Mouse (Mus musculus) limb, embryonic 14.5 days (tissue): ENCODE data around the gene Sorcs2. TPM values are rescaled to one million over a fixed set of nuclear protein-coding genes. Genes with fewer than 3 reads are reported as not detected.

Experiments
- ATAC-seq: fragments of 200-750 bp; cut with Nextera tagmentation; 2 replicates; pipeline ENCODE4 v1.8.0; 2017; ENCODE audit warnings: low read depth, moderate number of reproducible peaks, moderate TSS enrichment; ENCODE audit not compliant: low FRiP score
- DNase-seq: peaks from one replicate; pipeline ENCODE4 v3.0.0-alpha.2; 2015; ENCODE audit warnings: low spot score
- H3K27ac ChIP-seq: fragments of 300-500 bp; sonication (generic); replicated peaks from 2 replicates; pipeline ENCODE4 v1.5.1; 2014; ENCODE audit warnings: low read depth, mild to moderate bottlenecking, low read length, moderate library complexity, mixed read lengths
- H3K27me3 ChIP-seq: fragments of 300-500 bp; sonication (generic); 2 replicates; pipeline ENCODE4 v1.6.1; 2014; ENCODE audit warnings: low read length, mixed read lengths; ENCODE audit not compliant: control insufficient read depth, insufficient read depth
- H3K36me3 ChIP-seq: fragments of 300-500 bp; sonication (generic); 2 replicates; pipeline ENCODE4 v1.6.1; 2014; ENCODE audit warnings: mild to moderate bottlenecking, low read length, moderate library complexity, mixed read lengths; ENCODE audit not compliant: control insufficient read depth, insufficient read depth
- H3K4me1 ChIP-seq: fragments of 300-500 bp; sonication (generic); 2 replicates; pipeline ENCODE4 v1.6.1; 2014; ENCODE audit warnings: antibody characterized with exemption, low read length, mixed read lengths; ENCODE audit not compliant: control insufficient read depth, insufficient read depth
- H3K4me2 ChIP-seq: fragments of 300-500 bp; sonication (generic); replicated peaks from 2 replicates; pipeline ENCODE4 v1.6.1; 2014; ENCODE audit warnings: low read depth, mild to moderate bottlenecking, low read length, moderate library complexity; ENCODE audit not compliant: severe bottlenecking
- H3K4me3 ChIP-seq: fragments of 300-500 bp; sonication (generic); replicated peaks from 2 replicates; pipeline ENCODE4 v1.5.1; 2014; ENCODE audit warnings: low read length
- H3K9ac ChIP-seq: fragments of 300-500 bp; sonication (generic); 2 replicates; pipeline ENCODE4 v1.6.1; 2014; ENCODE audit warnings: mild to moderate bottlenecking, low read depth, low read length, moderate library complexity; ENCODE audit not compliant: severe bottlenecking
- H3K9me3 ChIP-seq: fragments of 300-500 bp; sonication (generic); 2 replicates; pipeline ENCODE4 v1.6.1; 2016; ENCODE audit warnings: low read length; ENCODE audit not compliant: control insufficient read depth
- POLR2A ChIP-seq: fragments of 200-500 bp; IDR thresholded peaks from 2 replicates; pipeline ENCODE4 v1.8.0; 2012; ENCODE audit warnings: inconsistent platforms, mild to moderate bottlenecking, moderate library complexity, borderline replicate concordance; ENCODE audit not compliant: insufficient read depth, insufficient read length; ENCODE audit errors: extremely low read depth
- whole genome bisulfite sequencing: fragments of 180-500 bp; shearing (Covaris S2); extraction: QIAGEN DNeasy Blood & Tissue Kit; methylation state at CpG from one replicate; pipeline ENCODE4 v1.1.7; 2014; 5-methylcytosine and 5-hydroxymethylcytosine counted together
- polyA plus RNA-seq, 2 experiments: library from polyadenylated mRNA; depleted of rRNA in 1 of 2; stranded (reverse) in 1 of 2; unstranded in 1 of 2; fragments of >200 nt; fragmentation: Nextera tagmentation in 1 of 2; extraction: Ambion mirVana in 1 of 2; gene quantifications; 2 replicates each; pipeline versions ENCODE4 v1.2.1 to v1.2.3; 2012 to 2014

Sorcs2 gene
- polyA plus RNA-seq (2012; rRNA removed) (34.4 and 43.6 TPM in 2 replicates), polyA plus RNA-seq (2014; fragmentation: Nextera tagmentation; extraction: Ambion mirVana) (25.4 and 26.8 TPM in 2 replicates)

DNA sequence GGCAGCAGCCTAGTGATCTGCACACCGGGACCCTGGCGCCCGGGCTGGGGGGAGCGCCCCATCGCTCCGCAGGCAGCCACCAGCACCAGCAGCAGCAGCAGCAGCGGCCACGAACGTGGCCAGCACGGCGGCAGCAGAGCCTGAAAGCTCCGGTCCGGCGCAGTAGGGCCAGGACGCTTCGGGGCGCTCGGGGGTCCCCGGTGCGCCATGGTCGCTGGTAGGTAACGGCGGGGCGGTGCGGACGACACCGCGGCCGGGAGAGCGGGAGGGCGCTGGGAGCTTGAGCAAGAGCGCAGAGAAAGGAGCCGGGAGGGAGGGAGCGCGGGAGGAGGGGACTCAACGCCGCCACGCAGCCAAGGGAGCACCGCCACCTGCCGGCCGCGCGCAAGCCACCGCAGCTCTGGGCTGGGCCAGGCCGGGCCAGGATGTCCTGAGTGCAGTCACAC, at the start of gene Sorcs2:
Gene Sorcs2, minus strand, starts transcription at position 303 of the 446 bp plus-strand sequence.
- DNase-seq (peak; percentile 83), ATAC-seq (peak; percentile 88)
- Histone ChIP-seq H3K27me3 (no peaks in the 10 kb centered on the region), H3K9ac (peak within 1 kb of the TSS; percentile 81), H3K4me1 (peaks cover 17% of the 10 kb centered on the region), H3K9me3 (no peaks in the 10 kb centered on the region), H3K27ac (no peak within 1 kb of the TSS; the same call in 1 of the 2 replicates), H3K4me3 (peak within 1 kb of the TSS; percentile 85), H3K36me3 (no peaks in the 10 kb centered on the region), H3K4me2 (peak within 1 kb of the TSS; percentile 99)
- no peak for TF ChIP-seq POLR2A
- under 1% methylated on average over 23 of the region's 45 CpGs for WGBS

DNA sequence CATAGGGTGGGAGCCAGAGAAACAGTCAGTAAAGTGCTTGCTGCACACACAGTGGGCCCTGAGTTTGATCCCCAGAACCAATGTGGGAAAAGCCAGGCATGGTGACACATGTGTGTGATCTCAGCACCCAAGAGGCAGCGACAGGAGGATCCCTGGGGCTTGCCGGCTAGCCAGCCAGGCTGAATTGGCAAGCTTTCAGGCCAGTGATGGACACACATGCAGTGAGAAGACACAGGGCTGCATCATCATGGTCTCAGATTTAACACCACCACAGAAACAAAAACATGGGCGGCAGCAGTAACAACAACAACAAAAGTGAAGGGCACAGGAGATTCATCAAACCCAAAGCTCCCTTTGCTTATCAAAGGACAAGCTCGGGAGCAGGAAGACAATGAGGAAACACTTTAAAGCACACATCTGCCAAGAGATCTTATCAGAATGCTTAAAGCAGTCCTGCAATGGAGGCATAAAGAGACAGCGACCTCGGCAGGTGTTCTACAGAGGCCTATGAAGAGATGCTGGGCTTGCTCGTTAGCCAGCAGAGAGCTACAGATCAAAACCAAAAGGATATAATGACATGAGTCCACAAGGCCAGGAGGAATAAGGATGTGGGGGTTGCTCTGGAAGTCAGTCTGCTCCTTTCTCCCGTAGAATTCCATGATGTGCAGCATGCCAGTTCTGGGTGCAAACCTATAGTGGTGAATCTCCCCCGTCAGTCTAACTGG, 48.4 kb upstream of the Sorcs2 start:
- peaks cover 11% of the 10 kb centered on the region; the same call in 1 of the 2 replicates for H3K4me1 ChIP-seq
- no peaks in the 10 kb centered on the region for H3K9me3 ChIP-seq
- no peaks in the 10 kb centered on the region for H3K27me3 ChIP-seq
- H3K4me3 ChIP-seq: no peak overlapping the region
- H3K27ac ChIP-seq: no peak overlapping the region
- H3K36me3 ChIP-seq: no peaks in the 10 kb centered on the region
- DNase-seq (no peak), ATAC-seq (no peak)
- H3K4me2 ChIP-seq: no peak overlapping the region
- H3K9ac ChIP-seq: no peak overlapping the region
- 36% methylated on average over 9 of the region's 9 CpGs for WGBS
- TF ChIP-seq POLR2A: no peak

DNA sequence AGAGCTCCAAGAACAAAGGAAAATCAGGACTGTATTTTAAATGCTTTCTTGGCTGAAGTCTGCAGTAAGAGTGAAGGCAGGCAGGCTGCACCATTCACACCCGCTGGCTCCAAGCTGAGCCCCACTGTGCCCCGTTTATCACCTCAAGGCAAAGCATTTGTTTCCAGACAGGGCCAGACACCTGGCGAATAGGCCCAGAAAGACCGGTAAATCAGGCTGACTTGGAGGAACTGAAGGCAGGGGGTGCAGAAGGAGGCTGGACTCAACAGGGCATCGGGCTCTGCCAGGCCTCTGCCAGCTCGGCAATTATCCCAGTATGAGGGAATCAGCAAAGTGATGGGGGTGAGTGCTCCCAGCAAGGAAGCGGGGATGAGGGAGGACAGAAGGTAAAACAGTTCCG, 47.1 kb upstream of the Sorcs2 start:
- no peaks in the 10 kb centered on the region for H3K9me3 ChIP-seq
- H3K27me3 ChIP-seq: no peaks in the 10 kb centered on the region
- peaks cover 13% of the 10 kb centered on the region; the same call in 1 of the 2 replicates for H3K4me1 ChIP-seq
- no peak overlapping the region for H3K4me2 ChIP-seq
- H3K9ac ChIP-seq: no peak overlapping the region
- no peak for DNase-seq
- H3K4me3 ChIP-seq: no peak overlapping the region
- H3K36me3 ChIP-seq: no peaks in the 10 kb centered on the region
- no peak for TF ChIP-seq POLR2A
- WGBS: 20% methylated on average over 8 of the region's 8 CpGs
- no peak overlapping the region for H3K27ac ChIP-seq
- ATAC-seq: no peak

DNA sequence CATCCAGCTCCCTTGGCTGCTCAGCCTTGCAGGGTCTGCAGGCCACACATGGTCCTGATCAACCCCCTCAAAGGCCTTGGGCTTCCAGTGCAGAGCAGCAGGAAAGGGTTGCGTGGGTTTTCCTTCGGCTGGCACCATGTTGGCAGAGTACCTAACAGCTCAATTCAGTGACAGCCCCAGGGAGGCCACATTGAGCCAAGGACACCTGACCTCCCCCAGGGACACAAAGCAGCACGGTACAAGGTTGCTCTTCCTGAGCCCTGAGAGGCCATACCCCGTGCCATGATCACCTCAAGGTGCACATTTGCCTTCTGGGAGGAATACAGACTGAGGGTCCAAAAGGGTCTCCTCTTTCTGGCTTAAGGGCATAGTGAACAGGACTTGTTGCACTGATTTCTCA, 46.7 kb upstream of the Sorcs2 start:
- no peak overlapping the region for H3K27ac ChIP-seq
- no peak overlapping the region for H3K9ac ChIP-seq
- H3K4me1 ChIP-seq: peaks cover 13% of the 10 kb centered on the region; the same call in 1 of the 2 replicates
- H3K4me2 ChIP-seq: no peak overlapping the region
- WGBS: 45% methylated on average over 4 of the region's 4 CpGs
- DNase-seq (no peak), ATAC-seq (no peak)
- H3K36me3 ChIP-seq: no peaks in the 10 kb centered on the region
- H3K9me3 ChIP-seq: no peaks in the 10 kb centered on the region
- H3K4me3 ChIP-seq: no peak overlapping the region
- no peak for TF ChIP-seq POLR2A
- no peaks in the 10 kb centered on the region for H3K27me3 ChIP-seq

DNA sequence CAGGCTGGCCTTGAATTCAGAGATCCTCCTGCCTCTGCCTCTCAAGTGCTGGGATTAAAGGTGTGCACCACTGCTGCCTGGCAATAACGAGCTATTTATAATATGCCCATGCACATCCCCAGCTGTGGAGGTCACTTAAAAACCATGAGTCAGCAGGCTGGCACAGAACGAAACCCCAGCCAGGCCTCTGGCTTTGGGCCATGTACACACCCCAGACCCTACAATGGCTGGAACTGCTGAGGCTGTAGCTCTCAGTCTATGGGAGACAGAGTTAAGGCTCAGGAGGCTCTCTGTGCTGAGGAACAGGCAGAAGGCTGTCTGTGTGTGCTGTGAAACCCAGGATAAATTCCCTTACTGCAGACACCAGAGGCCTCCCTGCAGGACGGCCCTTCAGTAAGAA, 42.8 kb upstream of the Sorcs2 start:
- Histone ChIP-seq H3K9ac (no peak overlapping the region), H3K36me3 (no peaks in the 10 kb centered on the region), H3K27me3 (no peaks in the 10 kb centered on the region), H3K4me1 (peaks cover 11% of the 10 kb centered on the region; the same call in 1 of the 2 replicates), H3K27ac (no peak overlapping the region), H3K9me3 (no peaks in the 10 kb centered on the region), H3K4me3 (no peak overlapping the region), H3K4me2 (no peak overlapping the region)
- TF ChIP-seq POLR2A: no peak
- WGBS: 46% methylated on average over 3 of the region's 3 CpGs
- no peak for ATAC-seq
- no peak for DNase-seq

DNA sequence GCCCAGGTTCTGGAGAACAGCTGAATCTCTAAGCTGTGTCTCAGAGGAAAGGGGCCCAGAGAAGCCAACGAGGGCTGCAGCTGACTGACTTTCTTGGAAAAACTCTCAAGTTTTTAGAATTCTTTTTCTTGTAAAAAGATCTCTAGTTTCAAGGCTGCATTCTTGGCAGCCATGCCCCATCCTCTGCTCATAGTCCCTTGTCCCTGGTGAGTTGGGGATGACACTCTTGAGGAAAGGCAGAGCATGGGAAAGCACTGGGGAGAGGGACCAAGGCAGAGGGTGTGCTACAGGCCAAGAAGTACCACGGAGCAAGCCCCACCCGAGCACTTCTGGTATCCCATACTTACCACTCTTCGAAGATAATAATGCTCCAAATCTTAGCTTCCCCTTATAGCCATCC, 38.9 kb upstream of the Sorcs2 start:
- H3K36me3 ChIP-seq: no peaks in the 10 kb centered on the region
- no peak overlapping the region for H3K4me2 ChIP-seq
- no peaks in the 10 kb centered on the region for H3K9me3 ChIP-seq
- 74% methylated on average over 4 of the region's 4 CpGs for WGBS
- no peak overlapping the region for H3K9ac ChIP-seq
- H3K4me3 ChIP-seq: no peak overlapping the region
- DNase-seq (no peak), ATAC-seq (no peak)
- H3K27ac ChIP-seq: no peak overlapping the region
- H3K4me1 ChIP-seq: 0 out of 2 replicates have a peak, but pooled peaks cover 2% of the 10 kb centered on the region
- H3K27me3 ChIP-seq: no peaks in the 10 kb centered on the region
- TF ChIP-seq POLR2A: no peak
